Mouse (Mus musculus) cerebellum, adult 11 months (tissue): ENCODE data around the gene Slc11a1.

ENCODE experiments used
- DNase-seq: peaks from one replicate; pipeline ENCODE4 v3.0.0; 2022

The Slc11a1 gene

DNA sequence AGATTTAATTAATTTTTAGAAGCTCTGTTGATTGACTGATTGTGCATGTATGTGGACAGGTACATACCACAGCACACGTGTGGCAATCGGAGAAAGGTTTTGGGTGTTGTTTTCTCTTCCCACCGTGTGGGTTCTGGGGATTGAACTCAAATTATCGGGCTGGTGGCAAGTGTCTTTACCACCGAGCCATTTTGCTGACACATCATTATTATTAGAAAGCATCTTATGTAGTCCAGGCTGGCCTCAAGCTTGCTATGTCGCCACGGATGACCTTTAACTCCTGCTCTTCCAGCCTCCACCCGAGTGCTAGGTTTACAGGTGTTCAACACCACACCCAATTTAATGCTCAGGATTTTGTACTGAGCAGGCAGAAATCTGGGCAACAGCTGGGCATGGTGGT lies 37.7 kb downstream of the Slc11a1 start:
- no peak for DNase-seq

DNA sequence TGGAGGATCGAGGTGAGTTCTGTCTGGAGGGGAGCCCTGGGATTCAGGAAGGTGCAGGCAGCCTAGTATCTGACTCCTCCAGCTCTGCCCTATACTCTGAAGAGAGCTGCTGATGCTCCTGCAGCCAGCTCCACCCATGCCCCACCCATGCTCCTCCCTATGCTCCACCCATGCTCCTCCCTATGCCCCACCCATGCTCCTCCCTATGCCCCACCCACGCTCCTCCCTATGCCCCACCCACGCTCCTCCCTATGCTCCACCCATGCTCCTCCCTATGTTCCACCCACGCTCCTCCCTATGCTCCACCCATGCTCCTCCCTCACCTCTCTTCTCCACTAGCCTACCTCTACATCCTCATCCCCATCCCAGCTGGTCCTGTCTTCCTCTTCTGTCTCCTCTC lies 40.1 kb downstream of the Slc11a1 start:
- DNase-seq: no peak

DNA sequence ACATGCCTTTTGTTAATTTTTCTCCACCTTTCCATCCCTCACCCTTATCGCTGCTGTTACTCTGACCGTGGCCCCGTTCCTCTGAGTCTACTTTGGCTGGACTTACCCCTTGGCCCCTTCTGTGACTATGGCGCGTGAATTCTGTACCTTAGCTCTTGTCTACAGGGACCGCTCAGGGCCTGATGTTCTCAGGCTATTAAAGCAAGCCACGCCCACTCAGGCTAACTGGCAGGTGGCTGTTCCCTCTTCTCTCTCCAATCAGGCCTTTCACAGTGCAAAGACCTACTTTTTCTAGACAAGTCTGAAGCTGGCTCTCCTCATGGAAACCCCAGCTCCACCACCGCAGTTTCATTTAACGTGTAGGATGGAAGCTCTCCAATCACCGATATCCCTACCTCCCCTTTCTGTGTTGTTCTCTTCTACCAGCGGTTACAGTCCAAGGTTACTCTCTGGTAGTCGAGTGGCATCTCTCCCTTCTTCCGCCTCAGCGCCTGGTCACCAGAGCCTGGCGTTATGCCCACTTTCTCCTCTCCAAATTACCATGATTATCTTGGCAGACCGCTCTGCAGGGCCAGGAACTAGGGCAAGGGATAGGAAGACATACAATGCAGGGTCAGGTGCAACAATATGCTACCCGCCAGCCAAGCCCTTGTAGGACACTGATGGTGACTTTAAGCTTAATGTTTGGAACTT lies 43.9 kb downstream of the Slc11a1 start:
- DNase-seq: no peak

DNA sequence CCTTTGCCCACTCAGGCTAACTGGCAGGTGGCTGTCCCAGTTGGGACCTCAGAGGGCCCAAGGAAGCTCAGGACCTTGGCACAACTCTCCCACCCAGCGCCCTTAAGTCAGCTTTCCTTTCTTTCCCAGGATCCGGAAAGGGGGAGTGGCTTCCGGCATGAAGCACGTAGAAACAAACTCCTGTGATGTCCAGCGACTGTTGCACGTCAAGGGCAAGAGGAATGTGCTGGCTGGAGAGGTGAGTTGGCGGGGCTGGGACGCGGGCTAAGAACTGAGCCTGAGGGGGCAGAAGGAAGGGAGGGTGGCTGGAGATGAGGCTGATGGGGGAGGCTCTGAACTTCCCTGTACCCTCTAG lies 44.4 kb downstream of the Slc11a1 start:
- DNase-seq: no peak

DNA sequence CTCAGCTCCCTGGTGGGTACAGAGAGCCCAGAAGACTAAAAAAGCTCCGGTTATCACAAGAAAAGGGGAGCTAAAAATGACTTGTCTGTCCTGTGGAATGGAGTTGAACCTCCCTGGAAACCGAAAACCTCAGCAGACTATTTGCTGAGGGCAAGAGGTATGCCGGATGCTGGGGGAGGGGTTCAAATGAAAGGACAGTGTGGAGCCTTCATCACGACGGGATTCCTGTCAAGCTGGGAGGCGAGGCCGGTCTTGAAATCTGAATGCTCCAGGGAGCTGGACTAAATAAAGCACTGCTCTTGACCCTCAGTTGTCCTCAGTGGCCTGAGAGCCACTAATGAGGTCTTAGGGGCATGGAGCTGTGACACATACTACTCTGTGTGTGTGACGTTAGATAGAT lies 48.2 kb downstream of the Slc11a1 start:
- no peak for DNase-seq

DNA sequence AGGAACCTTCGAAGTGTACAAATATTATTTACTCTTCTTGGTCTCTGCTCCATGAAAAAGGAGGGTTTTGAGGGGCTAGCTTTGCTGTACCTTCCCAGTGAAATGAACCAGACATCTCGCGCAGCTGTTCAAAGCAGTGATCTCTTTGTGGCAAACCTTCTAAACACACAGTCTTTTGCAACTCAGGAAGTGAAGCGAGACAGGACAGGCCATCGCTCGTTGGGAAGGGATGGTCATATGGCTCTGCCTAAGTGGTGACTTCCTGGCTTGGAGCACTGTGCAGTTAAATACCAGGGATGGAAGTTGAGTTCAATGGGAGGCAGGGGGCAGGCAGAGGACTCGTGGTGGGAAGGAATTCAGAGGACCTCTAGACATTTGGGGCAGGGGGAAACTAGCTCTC lies 50.9 kb downstream of the Slc11a1 start:
- no peak for DNase-seq

DNA sequence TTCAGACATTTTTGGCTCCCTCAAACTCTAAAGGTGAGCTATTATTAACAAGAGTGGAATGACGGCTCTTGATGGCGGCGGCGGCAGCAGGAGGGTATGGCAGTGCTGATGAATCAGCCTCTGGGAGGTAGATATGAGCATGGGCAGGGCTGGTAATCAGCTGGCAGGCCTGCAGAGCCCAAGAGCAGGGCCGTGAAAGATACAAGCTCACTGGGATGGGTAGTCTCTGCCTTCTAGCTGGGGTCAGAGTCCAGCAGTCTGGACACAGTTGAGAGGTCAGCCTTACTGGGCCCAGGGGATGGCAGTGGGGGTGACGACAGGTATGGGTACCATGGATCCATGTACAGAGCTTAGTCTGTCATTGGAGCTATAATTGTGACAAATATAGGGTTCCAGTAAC lies 58.2 kb downstream of the Slc11a1 start:
- DNase-seq: no peak

DNA sequence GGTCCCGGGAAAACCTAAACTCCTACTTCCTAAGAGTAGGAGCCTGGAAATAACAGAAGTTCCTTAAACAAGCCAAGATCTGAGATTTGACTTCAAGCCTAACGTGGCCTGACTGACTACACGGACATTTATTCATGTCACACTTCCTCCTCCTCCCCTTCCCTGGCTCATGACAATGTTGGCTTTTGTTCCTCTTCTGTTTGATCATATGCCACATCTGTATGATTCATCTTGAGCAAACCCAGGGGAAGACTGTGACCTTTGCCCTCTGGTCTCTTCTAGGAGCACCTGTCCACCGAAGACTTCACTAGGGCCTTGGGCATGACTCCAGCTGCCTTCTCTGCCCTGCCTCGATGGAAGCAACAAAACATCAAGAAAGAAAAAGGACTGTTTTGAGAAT lies 59.6 kb downstream of the Slc11a1 start:
- DNase-seq: no peak

DNA sequence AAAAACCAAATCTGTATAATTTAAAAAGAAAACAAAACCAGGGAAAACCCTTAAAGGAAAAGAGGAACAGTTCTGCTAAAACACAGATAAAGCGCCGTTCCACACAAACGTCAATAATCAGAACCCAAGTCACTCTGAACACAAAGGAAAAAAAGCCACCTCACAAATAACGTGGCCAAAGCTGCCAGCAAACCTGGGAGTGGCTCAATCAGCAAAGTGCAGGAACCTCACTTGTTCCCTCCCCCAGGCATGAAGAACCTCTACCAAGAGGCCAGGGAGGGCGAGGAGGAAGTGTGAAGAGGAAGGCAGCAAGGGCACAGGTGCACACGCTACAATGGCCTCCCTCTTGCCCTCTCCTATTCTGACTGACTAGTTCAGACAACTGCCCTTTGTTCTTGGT lies 60.6 kb downstream of the Slc11a1 start:
- DNase-seq: no peak
